Mouse (Mus musculus) spleen, postnatal 4 days (tissue): ENCODE results near the gene Parp14.

Experiments used
- DNase-seq, 2 experiments: peaks; one replicate each; pipeline ENCODE4 v3.0.0; 2022; ENCODE audit warnings: low spot score in 2 of 2

Parp14 gene

GRCm38 (mm10) chr16:35787163-35787562 is 84.2 kb downstream of the Parp14 start:
- DNase-seq = no peak

DNA sequence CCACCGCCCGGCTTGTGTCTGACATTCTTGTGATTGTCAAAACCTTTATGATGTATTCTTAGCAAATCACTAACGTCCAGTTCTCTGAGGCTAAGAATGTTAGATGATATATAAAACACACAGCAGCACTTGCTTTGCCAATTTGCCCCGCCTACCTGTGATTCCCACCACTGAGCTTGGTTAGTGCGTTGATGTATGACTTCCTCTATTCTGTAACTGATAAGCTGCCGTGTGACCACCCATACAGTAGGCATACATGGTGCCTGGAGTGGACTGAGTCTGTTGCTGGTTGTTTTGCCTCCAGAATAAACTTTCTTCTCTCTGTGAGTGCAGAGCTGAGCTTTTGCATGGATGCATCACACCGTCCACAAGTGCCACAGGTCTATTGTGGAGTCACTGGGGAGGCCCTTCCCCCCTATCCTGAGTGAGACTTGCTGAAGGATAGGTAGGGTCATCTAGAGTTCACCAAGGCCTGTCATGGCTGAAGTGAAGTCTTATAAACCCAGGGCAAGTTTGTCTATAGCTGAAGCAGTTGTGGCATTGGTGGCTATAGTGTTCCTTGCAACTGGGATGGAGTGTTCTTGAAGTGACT is 87.1 kb downstream of the Parp14 start:
- DNase-seq = no peak

DNA sequence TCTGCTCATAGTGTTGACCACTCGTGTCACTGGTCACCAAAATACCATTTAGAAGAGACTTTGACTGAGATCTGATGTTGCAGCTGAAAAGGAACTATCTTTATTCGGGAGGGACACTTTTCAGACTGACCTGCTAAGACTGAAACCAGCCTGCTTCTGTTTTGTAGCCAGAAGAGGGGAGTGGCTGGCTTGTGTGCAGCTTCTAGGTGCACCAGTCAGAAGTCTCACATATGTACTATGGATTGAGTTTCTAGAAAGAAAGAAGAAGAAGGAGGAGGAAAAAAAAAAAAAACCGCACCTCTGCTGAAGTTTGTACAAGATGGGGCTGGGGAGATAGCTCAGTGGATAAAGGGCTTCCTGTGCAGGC is 88.2 kb downstream of the Parp14 start:
- no peak for DNase-seq
